Mouse (Mus musculus): Measurements from ENCODE around the gene Psma6.

Gene Psma6

DNA sequence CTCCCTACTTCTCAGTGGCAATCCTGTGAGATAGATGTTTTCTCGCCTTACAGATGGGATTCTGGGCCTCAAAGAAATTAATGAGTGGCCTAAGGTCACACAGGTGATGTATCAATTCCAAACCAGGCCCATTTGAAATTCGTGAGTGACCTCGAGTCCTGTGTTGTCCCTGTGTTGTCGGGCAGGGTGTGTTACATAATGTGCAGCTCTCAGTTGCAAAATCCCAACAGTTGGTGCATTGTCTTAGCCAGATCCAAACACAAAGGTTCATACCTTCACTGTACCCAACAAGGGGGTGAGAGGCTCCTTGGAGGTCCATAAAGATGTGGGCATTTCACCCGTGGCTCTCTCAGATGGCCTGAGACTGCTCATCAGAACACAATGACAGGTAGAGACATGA is 56.4 kb downstream of the Psma6 start:
- DNase-seq = no peak

DNA sequence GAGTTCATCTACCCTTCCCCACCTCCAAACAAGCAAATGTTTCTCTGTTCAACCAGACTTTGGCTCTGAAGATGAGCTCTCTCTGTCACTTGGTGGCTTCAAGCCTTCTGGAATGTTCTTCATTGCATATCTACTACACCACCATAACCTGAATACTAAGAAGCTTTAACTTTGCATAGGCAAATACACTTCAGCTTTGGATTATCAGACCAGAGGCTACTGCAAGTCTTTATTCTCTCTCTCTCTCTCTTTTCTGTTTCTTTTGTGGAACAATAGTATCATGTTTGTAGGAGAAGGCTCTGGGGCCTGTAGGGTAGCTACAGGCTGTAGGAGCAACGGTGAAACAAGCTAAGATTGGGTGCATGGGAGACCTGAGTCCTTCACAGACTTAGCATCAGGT is 58.2 kb downstream of the Psma6 start:
- no peak for DNase-seq

- peak; percentile 63 for DNase-seq
These were observed 59.1 kb downstream of the Psma6 start for GRCm38 (mm10) chr12:55442861-55443850.

DNA sequence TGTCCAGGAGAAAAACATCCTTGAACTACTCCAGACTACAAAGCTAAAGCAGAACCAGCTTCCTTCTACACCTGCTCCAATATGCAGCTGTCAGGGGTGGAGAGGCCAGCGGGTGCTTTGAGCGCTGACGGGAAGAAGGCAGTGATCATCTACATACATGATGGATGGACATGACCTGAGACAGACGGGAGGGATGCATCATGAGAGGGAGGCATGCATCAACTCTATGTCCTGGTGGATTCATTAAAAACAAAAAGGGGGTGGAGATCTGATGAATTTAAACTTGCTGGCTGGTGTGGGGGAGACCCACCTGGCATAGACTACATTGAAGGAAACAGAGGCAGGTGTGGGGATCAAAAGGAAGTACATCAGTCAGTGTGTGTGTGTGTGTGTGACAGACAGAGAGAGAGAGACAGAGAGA is 60.0 kb downstream of the Psma6 start:
- no peak for DNase-seq

GRCm38 (mm10) chr12:55445583-55445982 is 61.6 kb downstream of the Psma6 start:
- no peak for DNase-seq

DNA sequence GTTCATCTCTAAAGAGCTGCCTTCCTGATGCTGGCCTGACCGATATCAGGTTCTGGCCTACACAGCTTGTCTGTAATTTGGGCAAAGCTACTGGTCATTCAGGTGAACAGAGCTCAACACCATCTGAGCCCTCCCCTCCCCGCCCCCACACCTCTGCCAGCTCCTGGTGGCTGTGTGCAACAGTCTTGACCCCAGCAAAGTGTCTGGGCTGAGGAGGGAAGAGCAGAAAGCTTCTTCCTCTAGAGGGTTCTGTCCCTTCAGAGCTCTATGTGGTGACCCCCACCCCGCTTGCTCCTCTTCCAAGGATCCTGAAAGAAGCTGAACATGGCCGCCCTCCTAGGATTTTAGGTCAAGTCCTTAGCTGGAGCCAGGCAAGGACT is 62.3 kb downstream of the Psma6 start:
- DNase-seq = no peak

DNA sequence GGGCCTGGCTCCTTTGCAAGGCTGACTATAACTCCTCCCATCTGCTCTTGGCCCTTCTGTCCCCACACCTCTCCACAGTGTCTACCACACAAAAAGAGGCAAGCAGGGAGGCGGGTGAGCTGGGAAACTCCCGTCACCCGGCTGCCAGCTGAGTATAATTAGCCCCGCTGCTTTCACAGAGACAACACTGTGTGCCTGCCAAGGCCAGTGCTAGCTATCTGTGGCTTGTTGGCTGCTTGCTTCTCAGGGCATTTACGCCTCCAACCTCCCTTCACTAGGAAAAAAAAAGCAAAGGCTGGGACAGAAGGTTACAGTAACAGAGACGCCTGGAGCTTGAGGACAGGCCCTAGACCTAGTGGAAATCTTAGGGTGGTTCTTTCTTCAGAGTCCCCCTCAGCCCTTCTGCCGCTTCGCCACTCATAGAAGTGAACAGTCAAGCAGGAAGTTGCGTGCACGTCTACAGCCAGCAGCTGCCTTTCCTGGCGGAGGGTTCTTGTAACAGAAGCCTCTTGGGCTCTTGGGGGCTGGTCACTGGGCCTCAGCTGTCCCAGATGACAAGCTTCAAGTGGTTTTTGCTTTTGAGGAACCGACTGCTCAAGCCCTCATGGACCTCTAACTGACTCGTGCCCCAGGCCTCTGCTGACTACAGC is 62.8 kb downstream of the Psma6 start:
- DNase-seq = peak; percentile 58

GRCm38 (mm10) chr12:55447396-55447760 is 63.4 kb downstream of the Psma6 start:
- no peak for DNase-seq

DNA sequence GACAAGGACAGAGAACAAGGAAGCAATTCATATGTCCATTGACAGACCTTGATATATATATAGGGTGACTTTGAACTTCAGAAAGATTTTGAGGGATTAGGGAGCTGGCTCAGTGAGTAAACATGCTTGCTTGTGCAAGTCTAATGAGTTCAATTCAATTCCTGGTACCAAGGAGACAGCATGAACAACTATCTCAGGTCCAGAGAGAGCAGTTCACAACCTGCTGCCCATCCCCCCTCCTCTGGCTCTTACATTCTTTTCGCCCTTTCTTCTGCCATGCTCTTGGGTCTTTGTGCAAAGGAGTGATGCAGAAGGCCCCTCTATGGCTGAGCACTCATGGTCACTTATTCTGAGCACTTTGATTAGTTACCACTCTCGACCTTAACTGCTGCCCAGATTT is 64.4 kb downstream of the Psma6 start:
- no peak for DNase-seq

- DNase-seq = no peak
These were observed 65.0 kb downstream of the Psma6 start for GRCm38 (mm10) chr12:55449048-55449447.

GRCm38 (mm10) chr12:55450421-55450820 is 66.4 kb downstream of the Psma6 start:
- no peak for DNase-seq

DNA sequence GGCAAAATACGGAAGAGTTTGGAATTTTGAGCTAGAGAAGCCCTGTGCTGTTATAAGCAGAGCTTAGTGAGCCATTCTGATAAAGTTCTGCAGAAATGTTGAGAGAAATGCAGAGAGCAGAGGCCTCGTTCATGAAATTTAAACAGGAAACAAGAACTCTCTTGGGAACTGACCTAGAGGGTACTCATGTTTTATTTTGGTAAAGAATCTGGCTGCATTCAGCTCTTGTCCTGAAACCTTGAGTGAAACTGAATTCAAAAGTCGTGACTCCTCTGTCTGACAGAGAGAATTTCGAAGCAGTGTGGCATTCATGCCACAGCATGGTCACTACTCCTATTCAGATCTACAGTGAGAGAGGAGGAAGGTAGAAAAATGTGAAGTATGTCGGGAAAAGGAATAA is 68.8 kb downstream of the Psma6 start:
- DNase-seq = no peak

DNA sequence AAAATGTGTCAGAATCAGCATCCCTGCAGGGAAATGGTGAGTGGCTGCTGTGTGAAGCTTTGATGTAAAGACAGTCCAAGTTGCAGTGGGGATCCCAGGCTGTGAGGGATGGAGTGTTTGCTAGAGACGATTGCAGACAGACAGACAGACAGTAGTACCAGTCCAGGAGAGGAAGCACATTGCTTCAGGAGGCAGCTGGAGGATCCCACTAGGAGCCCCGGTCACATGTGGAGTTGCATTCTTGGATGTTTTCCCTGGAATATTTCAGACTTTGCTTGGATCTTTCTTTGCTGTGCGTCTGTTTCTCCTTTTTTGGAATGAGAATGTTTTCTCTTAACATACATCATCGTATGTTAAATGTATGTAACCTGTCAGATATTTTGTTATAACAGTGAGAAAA is 69.9 kb downstream of the Psma6 start:
- DNase-seq = no peak

DNA sequence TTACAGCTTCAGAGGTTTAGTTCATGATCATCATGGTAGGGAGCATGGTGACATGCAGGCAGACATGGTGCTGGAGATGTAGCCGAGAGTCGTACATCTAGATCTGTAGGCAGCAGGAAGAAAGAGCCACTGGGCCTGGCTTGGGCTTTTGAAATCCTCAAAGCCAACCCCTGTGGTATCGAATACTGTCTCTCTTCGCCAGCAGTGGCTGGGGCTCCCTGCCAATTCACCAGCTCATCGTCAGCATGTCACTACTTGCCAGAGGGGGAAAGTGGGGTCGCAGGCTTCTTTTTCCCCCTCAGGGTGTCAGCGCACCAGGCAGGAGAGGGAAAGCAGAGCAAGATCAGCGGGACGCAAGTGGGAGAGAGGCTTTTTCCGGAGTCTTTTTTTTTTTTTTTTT is 71.2 kb downstream of the Psma6 start:
- peak; percentile 43 for DNase-seq

GRCm38 (mm10) chr12:55456136-55456535 is 72.1 kb downstream of the Psma6 start:
- DNase-seq = no peak

GRCm38 (mm10) chr12:55456893-55457292 is 72.9 kb downstream of the Psma6 start:
- DNase-seq = no peak

- no peak for DNase-seq
These were observed 75.7 kb downstream of the Psma6 start for GRCm38 (mm10) chr12:55459739-55460138.

GRCm38 (mm10) chr12:55460900-55461299 is 76.9 kb downstream of the Psma6 start:
- no peak for DNase-seq

GRCm38 (mm10) chr12:55461767-55462166 is 77.7 kb downstream of the Psma6 start:
- DNase-seq = no peak

- DNase-seq = no peak
These were observed 78.4 kb downstream of the Psma6 start for GRCm38 (mm10) chr12:55462456-55462855.

DNA sequence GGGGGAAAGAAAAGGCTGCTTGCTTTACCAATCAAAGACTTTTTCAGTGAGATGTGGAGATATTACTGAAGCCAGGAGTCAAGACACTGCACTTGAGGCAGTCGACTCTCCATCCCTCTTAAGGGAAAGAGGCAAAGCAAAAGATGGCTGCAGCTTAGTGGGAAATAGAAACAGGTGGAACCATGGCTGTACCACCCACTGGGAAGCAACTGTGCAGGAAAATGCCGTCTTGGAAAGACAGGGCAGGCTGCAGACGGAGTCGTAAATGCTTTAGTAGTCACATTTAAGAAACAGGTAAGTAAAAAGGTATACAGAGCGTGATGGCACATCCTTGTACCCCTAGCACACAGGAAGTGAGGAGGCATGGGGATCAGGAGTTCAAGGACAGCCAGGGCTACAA is 79.1 kb downstream of the Psma6 start:
- no peak for DNase-seq

DNA sequence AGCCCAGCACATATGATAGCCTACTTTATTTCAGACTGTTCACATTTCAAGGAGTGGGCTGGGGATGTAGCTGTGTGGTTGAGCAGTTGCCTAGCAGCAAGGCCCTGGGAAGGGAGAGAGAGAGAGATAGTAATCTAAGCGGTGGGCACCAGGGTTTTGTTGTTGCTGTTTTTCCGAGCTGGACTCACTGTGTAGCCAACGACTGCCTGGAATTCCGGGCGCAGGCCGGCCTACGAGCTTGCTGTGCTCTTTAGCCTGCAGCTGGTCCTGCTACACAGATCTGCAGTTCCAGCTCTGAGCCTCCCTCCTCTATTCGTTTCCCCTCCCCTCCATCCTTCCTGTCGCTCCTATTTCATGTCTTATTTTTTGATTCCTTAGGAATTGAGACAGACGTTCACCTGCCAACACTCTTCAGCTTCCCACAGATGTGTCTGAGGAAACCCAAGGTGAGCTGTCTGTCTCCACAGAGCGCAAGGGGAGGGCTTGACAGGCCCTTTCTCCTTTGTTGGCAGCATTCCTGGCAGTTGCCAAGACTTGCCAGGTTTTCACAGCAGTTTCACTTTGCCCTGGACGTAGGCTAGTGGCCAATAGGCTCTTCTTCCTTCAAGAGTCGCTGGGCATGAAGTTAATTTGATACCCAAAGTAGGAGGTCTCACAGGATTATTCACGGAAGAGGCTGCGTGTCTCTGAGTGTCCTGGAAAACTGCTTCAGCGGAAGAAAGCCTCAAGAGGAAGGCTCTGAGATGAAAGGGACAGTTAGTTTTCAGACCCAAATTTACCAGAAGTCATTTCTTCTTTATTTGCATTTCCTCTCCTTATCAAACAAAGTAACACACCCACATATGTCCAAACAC is 80.2 kb downstream of the Psma6 start:
- peak; percentile 59 for DNase-seq

- DNase-seq = peak; percentile 33
These were observed 80.9 kb downstream of the Psma6 start for GRCm38 (mm10) chr12:55464846-55465361.

Measured in right cerebral cortex, postnatal 4 days (tissue).